Mouse (Mus musculus) ES-Bruce4 (cell line): ENCODE results near the gene Nos1ap.

Source experiments
- CTCF ChIP-seq: IDR thresholded peaks from one replicate; pipeline ENCODE4 v1.8.1; 2011; ENCODE audit warnings: low read depth, low read length
- EP300 ChIP-seq: IDR thresholded peaks from 2 replicates; pipeline ENCODE4 v1.6.1; 2011; ENCODE audit warnings: low read depth, low read length; ENCODE audit not compliant: insufficient read depth
- POLR2A ChIP-seq: IDR thresholded peaks from one replicate; pipeline ENCODE4 v1.8.1; 2011; ENCODE audit warnings: low read length; ENCODE audit not compliant: insufficient read depth

- TF ChIP-seq CTCF (no peak), POLR2A (no peak), EP300 (no peak)
These were observed 90.2 kb downstream of the Nos1ap start for GRCm38 (mm10) chr1:170499466-170499865.
